Mouse (Mus musculus) left cerebral cortex, postnatal 14 days (tissue): ENCODE data around the gene Lypd4. TPM values are rescaled to one million over a fixed set of nuclear protein-coding genes. Genes with fewer than 3 reads are reported as not detected.
"Not testable (repeated sequence)": the region's sequence is repeated elsewhere in the genome, so short reads cannot be mapped to it uniquely, and the experiment has no call there.

ENCODE experiments used
- DNase-seq, 2 experiments: peaks; one replicate each; pipeline ENCODE4 v3.0.0; 2021 to 2022; ENCODE audit warnings: low spot score in 2 of 2, mixed read lengths in 1 of 2
- intact Hi-C: fragments of 180-260 bp; cut with DNase I; formaldehyde crosslinking; loops from one replicate; pipeline ENCODE4 v1.15.1; 2025
- long read RNA-seq, 2 experiments: library from polyadenylated mRNA; stranded (forward); transcript quantifications; one replicate each; pipeline ENCODE4 v2.0.0; 2021
- total RNA-seq, 2 experiments: library from RNA; stranded (reverse); gene quantifications; 2 replicates each; pipeline ENCODE4 v1.2.3; 2021

The Lypd4 gene
- not detected for total RNA-seq
- long read RNA-seq, experiment 1: 0 reads
- long read RNA-seq, experiment 2: 0 reads

DNA sequence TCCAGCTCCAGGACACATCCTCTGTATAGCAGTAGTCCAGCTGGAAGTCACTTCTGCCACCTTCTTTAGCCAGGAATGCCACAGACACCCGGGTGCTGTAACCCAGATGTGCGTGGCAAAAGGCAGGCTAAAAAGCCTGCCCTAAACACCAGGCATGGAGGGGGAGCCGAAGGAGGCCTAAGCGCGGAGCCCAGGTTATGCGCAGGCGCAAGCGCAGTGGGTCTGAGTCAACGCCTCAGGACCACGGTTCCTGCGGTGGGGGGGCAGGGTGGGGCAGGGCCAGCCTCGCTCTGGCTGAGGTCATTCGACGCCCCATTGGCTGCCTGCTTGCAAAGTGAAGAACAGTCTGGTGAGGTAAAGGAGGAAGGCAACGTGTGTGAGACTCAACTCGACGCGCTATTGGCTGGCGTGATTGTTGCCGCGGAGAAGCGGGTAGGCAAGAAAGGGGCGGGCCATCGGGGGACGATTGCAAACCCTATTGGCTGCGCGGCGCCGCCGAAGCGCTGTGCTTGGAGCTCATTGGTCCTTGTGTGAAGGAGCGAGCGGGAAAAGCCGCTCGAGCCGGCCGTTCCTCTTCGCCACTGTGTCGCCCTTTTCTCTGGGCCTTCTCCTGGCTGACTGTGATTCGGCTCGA lies at the start of gene Lypd4, which contains the start of gene Dmrtc2:
Gene Lypd4 (minus strand): TSS at position 410 of the 634 bp plus-strand sequence.
Gene Dmrtc2 (plus strand): TSS at position 526 of the 634 bp plus-strand sequence.
- no peak for DNase-seq
- intact Hi-C loops: no loop called here

DNA sequence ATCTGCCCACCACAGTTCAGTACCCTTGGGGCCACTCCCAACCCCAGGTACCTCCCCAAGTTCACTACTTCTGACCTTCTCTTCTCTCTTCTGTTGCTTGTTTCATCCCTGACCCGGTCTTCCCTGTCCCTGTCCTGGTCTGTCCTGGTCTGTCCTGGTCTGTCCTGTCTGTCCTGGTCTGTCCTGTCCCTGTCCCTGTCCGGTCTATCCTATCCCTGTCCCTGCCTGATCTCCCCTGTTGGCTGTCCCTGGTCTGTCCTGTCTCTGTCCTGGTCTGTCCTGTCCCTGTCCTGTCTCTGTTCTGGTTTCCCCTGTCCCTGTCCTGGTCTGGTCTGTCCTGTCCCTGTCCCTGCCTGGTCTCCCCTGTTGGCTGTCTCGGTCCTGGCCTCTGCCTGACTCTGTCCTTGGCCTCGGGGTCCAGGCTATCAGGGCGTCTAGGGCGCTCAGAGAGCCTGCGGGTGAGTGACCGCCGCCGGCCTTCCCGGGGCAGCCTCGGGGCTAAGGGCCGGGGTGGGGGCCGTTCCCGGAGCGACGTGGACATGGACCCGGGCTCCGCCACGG lies 49.1 kb upstream of the Lypd4 start:
- no peak for DNase-seq
- intact Hi-C loops: no loop called here

DNA sequence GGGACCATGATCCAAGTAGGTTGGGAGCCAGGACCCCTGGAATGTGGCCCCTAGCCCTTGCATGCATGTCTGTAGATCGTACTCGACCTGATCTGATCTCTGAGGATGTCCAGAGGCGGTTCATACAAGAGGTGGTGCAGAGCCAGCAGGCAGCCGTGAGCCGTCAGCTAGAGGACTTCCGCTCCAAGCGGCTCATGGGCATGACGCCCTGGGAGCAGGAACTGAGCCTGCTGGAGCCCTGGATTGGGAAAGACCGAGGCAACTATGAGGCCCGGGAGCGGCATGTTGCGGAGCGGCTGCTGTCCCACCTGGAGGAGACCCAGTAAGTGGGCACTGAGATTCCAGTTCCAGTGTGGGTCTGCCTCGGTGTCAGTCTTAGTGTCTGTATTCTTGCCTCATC lies 42.7 kb upstream of the Lypd4 start:
- no peak for DNase-seq
- intact Hi-C loops: no loop called here

DNA sequence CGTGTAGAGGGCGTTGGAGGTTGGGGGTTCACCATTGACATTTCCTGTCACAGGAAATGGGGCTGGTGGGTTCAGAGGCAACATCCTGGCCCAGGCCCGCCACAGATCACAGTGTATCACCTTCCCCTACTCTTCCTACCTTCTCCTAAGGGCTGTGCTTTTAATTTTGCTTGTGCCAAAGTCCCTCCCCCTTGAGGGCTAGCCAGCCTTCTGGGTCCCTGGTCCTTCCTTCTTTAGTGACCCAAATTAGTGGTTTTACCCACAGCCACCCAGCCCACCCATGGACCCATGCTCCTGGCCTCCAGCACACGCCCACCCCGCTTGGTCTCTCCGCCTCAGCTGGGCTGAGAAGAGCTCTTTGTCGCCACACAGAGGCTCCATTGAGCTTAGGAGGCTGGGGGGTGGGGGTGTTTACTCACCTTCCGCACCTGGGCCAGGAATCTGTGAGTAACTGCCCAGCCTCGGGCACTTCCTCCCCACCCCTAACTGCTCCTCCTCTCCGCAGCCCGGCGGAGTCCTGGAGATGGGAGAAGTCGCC lies 37.5 kb upstream of the Lypd4 start:
- DNase-seq: no peak
- intact Hi-C loops: loop anchor here (5.0 kb wide), 1 partner anchor 45 kb away; no protein-coding TSS in a partner anchor

DNA sequence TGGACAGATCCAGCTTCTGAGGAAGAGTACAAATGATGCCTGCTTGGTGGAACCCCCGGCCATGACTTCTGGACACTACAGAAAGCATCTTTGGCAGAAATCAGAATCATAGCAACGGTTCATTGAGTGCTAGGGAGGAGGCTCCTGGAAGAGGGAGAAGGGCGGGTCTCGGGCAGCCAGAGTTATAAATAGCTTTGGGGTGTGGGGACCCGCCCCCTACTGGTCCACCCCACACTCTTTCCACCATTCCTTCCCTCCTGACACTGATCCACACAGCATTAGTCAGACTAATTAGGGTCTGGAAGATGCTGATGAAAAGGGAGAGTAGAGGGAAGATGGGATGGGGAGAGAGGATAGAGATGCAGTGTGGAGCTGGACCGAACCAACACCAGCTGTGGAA lies 36.8 kb upstream of the Lypd4 start:
- intact Hi-C loops: loop anchor here (5.0 kb wide), 1 partner anchor 46 kb away; no protein-coding TSS in a partner anchor
- DNase-seq: no peak

DNA sequence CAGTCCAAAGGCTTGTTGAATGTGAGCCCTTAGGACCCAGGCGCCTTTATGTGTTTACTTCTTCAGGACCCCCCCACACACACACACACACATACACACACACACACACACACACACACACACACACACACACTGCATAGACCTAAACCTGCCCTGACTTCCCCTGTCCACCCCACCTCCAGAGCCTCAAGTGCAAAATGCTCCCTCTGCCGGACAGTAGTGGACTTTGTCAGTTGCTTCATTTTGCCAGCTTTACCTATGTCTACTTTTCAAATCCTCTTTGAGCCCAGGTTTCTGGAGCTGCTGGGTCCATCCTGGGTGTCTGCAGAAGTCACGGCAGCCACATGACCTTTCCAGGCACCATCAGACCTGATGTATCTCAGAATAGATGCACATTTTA lies 35.2 kb upstream of the Lypd4 start:
- peak; percentile 48 to 53 for DNase-seq
- intact Hi-C loops: loop anchor here (5.0 kb wide), 1 partner anchor 47 kb away; no protein-coding TSS in a partner anchor

- DNase-seq: peak; percentile 97 to 98
- intact Hi-C loops: no loop called here
These were observed 34.3 kb upstream of the Lypd4 start for GRCm38 (mm10) chr7:24904070-24904483.

GRCm38 (mm10) chr7:24903444-24903825 lies 33.7 kb upstream of the Lypd4 start:
- intact Hi-C loops: no loop called here
- no peak for DNase-seq

DNA sequence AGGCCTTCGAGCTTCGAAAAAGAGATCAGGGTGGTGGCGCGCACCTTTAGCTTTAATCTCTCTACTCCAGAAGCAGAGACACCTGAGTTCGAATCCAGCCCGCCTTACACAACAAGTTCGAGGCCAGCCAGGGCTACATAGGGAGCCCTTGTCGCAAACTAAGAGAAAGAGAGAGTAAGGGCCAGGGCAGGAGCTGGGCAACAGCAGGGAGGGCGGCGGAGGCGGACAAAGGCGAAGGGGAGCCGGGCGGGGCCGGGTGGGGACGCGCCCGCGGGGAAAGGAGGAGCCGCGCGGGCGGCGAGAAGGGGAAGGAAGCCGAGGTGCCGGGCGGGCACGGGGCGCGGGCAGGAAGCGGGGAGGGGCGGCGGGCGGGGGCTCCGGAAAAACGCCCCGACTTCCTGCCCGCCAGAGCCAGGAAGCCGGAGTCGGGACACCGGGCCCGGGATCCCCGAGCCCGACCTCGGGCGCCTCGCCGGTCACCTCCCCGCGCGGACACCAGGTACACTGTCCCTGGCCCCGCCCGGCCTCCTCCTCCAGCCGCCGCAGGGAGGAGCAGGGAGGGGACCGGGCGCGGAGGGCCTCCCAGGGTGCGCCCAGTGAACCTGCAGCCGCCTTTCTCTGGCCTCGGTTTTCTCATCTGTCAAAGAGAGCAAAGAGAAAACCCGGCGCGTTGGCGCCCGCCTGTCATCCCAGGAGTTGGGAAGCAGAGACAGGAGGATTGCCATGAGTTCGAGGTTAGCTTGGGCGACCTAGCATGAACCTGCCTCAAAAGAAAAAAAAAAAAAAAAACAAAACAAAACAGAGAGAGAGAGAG lies 33.1 kb upstream of the Lypd4 start, which contains the start of gene Arhgef1:
Gene Arhgef1 (plus strand): TSS at position 283 of the 814 bp plus-strand sequence.
- no peak for DNase-seq
- intact Hi-C loops: no loop called here

DNA sequence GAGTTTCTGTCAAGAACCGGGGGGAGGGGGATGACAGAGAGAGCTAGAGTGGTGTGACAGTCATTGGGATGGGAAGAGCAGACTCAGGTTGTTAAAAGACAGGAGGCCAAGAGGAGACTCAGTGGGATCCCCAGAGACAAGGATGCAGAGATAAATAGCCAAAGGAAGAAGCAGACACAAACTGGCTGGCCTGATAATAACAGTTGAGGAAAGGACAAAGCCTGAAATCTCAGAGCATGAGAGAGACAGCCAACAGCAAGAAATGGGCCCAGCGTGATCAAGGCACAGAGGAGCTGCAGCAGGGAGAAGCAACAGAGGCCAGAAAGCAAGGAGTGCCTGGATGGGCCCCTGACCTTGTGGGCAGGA lies 32.5 kb upstream of the Lypd4 start:
- DNase-seq: no peak
- intact Hi-C loops: no loop called here

GRCm38 (mm10) chr7:24901842-24902241 lies 32.1 kb upstream of the Lypd4 start:
- no peak for DNase-seq
- intact Hi-C loops: no loop called here

DNA sequence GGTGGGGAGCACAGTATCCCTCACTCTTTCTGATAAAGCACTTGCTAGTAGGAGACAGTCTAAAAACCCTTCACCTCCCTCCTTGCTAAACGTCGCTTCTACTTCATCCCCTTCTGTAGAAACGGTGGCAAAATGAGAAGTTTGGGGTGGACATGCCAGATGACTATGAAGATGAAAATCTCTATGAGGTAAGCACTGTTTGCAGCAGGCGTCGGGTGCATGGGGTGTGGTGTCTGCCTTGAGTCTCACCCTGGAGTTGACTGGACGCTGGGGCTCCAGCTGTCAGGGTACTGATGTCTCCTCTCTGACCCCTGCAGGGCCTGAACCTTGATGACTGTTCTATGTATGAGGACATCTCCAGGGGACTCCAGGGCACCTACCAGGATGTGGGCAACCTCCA lies 31.4 kb upstream of the Lypd4 start:
- intact Hi-C loops: no loop called here
- DNase-seq: no peak

DNA sequence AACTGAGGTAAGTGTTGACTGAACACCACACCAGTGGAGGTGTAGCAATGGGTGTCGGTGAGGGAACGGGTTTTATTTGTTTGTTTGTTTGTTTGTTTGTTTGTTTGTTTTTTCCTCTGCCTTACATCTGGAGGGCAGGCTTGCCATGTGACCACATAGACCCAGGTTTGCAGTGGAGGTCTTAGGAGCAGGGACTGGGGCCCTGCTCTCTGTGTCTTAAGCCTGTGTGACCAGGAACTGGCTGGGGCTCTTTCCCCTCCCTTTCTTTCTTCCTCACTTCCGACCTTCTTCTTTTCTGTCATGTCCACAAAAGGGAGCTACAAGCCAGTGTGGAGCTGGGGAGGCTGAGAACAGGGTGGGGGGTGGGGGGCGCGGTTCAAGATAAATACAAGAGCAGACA lies 28.2 kb upstream of the Lypd4 start:
- DNase-seq: no peak
- intact Hi-C loops: no loop called here

DNA sequence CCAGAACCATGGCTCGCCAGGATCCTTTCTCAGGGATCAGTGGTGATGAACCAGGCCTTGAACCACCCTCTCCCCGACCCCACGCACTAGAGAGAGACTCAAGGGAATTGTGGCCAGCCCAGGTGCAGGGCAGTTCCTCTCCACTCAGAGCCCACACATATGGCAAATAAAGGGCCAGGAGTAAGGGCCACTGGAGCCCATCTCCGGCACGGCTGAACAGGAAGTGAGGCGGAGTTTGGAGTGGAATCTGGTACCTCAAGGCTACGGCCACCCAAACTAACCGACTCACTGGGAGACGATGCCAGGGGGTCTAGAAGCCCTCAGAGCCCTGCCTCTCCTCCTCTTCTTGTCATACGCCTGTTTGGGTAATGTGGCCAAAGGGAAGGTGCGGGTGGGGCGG lies 27.5 kb upstream of the Lypd4 start, which contains the start of gene Cd79a:
Gene Cd79a (plus strand): TSS at position 158 of the 400 bp plus-strand sequence.
- intact Hi-C loops: no loop called here
- DNase-seq: no peak

- no peak for DNase-seq
- intact Hi-C loops: no loop called here
These were observed 26.5 kb upstream of the Lypd4 start for GRCm38 (mm10) chr7:24896269-24896668.

DNA sequence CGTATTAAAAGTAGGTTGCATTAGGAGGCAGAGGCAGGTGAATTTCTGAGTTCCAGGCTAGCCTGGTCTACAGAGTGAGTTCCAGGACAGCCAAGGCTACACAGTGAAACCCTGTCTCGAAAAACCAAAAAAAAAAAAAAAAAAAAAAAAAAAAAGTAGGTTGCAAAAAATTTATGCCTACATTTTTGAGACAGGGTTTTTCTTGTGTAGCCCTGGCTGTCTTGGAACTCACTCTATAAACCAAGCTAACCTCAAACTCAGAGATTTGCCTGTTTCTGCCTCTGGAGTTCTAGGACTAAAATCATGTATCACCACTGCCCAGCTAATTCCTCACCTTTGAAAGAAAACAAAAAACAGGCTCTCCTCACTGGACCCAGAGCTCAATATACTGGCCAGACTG lies 26.0 kb upstream of the Lypd4 start:
- intact Hi-C loops: not testable (repeated sequence)

DNA sequence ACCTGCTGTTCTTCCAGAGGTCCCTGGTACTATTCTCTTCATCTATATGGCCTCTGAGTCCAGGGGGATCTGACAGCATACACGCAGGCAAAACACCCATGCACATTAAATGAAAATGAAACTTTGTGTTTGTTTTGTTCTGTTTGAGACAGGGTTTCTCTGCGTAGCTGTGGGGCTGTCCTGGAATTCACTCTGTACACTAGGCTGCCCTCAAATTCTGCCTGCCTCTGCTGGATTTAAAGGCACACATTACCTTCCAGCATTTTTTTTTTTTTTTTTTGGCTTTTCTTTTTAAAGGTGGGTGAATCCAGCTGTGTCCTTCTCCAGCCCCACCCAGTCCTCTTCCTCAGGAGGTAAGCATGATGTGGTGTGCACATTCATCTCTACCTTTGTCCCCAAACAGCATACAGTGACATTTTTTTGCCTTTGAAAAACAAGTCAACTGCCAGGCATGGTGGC lies 22.4 kb upstream of the Lypd4 start:
- DNase-seq: no peak
- intact Hi-C loops: no loop called here

More for the DNA sequence above, 26.0 kb upstream of the Lypd4 start:
- DNase-seq: not testable (repeated sequence)

DNA sequence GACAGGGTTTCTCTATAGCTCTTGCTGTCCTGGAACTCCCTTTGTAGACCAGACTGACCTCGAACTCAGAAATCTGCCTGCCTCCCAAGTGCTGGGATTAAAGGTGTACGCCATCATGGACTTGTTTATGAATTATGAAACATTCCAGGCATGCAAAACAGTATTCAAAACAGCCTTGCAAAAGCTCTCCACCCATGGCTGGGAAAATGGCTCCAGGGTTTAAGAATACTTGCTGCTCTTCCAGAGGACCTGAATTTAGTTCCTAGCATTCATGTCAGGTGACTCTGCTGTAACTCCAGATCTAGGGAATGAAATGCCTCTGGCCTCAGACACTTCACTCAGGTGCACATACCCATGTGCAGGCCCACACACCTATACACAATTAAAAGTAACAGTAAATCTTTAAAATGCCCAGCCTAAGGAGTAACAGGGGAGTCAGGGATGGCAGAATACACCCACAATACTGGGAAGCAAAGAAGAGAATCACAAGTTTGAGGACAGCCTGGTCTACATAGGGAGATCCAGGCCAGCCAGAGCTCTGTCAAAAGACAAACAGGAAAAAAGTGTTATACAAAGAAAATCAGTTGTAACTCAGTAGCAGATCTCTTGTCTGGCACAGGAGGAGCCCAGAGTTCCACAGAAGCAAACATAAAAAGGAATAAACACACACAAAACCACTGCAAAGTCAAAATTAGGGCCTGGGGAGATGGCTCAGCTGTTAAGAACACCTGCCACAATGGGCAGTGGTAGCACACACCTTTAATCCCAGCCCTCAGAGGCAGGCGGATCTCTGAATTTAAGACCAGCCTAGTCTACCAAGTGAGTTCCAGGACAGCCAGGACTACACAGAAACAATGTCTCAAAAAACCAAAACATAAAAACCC lies 21.7 kb upstream of the Lypd4 start:
- intact Hi-C loops: loop anchor here (2.0 kb wide), 1 partner anchor 75 kb away; no protein-coding TSS in a partner anchor
- no peak for DNase-seq
